Mouse (Mus musculus): ENCODE measurements at regions not wholly inside any gene's neighbourhood (a gene's known extent, or its start where the extent isn't known, plus 50 kb on each side); places are given as distances from the start of the nearest gene placed in this dataset.

GRCm38 (mm10) chr5:43392908-43393545, 122.3 kb upstream of the C1qtnf7 start:
- WGBS: 80% methylated on average over 8 of the region's 8 CpGs
- Histone ChIP-seq H3K4me3 (ENCODE audit: low read depth, low read length) (no peak overlapping the region), H3K9ac (replicated peaks; ENCODE audit: low read depth, low read length) (no peak overlapping the region), H3K27me3 (ENCODE audit: control insufficient read depth, insufficient read depth, low read length) (no peaks in the 10 kb centered on the region), H3K27ac (ENCODE audit: low read depth, low read length) (no peak overlapping the region), H3K4me1 (ENCODE audit: control insufficient read depth, insufficient read depth, low read length) (0 out of 2 replicates have a peak, but pooled peaks cover 3% of the 10 kb centered on the region), H3K36me3 (ENCODE audit: control insufficient read depth, insufficient read depth, low read length) (no peaks in the 10 kb centered on the region), H3K4me2 (ENCODE audit: low read depth, low read length) (no peak overlapping the region), H3K9me3 (ENCODE audit: control insufficient read depth, low read length) (no peaks in the 10 kb centered on the region)
- no peak for ATAC-seq (ENCODE audit: low read depth)

- H3K4me1 ChIP-seq (ENCODE audit: control insufficient read depth, insufficient read depth, low read length): no peaks in the 10 kb centered on the region
- no peak overlapping the region for H3K9ac ChIP-seq (replicated peaks; ENCODE audit: low read depth, low read length)
- WGBS: 94% methylated on average over 2 of the region's 2 CpGs
- H3K27me3 ChIP-seq (ENCODE audit: control insufficient read depth, insufficient read depth, low read length): no peaks in the 10 kb centered on the region
- H3K9me3 ChIP-seq (ENCODE audit: control insufficient read depth, low read length): no peaks in the 10 kb centered on the region
- no peaks in the 10 kb centered on the region for H3K36me3 ChIP-seq (ENCODE audit: control insufficient read depth, insufficient read depth, low read length)
- no peak for ATAC-seq (ENCODE audit: low read depth)
- no peak overlapping the region for H3K4me3 ChIP-seq (ENCODE audit: low read depth, low read length)
- no peak overlapping the region for H3K27ac ChIP-seq (ENCODE audit: low read depth, low read length)
- no peak overlapping the region for H3K4me2 ChIP-seq (ENCODE audit: low read depth, low read length)
These were observed 98.1 kb upstream of the C1qtnf7 start for GRCm38 (mm10) chr5:43417259-43417658.

- Histone ChIP-seq H3K4me2 (ENCODE audit: low read depth, low read length) (no peak overlapping the region), H3K27ac (ENCODE audit: low read depth, low read length) (no peak overlapping the region), H3K9ac (replicated peaks; ENCODE audit: low read depth, low read length) (no peak overlapping the region), H3K4me3 (ENCODE audit: low read depth, low read length) (no peak overlapping the region), H3K4me1 (ENCODE audit: control insufficient read depth, insufficient read depth, low read length) (no peaks in the 10 kb centered on the region), H3K27me3 (ENCODE audit: control insufficient read depth, insufficient read depth, low read length) (no peaks in the 10 kb centered on the region), H3K9me3 (ENCODE audit: control insufficient read depth, low read length) (no peaks in the 10 kb centered on the region), H3K36me3 (ENCODE audit: control insufficient read depth, insufficient read depth, low read length) (no peaks in the 10 kb centered on the region)
- 77% methylated on average over 9 of the region's 9 CpGs for WGBS
- peak; percentile 91; the same call in 1 of the 2 replicates for ATAC-seq (ENCODE audit: low read depth)
These were observed 92.3 kb upstream of the C1qtnf7 start for GRCm38 (mm10) chr5:43422815-43423687.

DNA sequence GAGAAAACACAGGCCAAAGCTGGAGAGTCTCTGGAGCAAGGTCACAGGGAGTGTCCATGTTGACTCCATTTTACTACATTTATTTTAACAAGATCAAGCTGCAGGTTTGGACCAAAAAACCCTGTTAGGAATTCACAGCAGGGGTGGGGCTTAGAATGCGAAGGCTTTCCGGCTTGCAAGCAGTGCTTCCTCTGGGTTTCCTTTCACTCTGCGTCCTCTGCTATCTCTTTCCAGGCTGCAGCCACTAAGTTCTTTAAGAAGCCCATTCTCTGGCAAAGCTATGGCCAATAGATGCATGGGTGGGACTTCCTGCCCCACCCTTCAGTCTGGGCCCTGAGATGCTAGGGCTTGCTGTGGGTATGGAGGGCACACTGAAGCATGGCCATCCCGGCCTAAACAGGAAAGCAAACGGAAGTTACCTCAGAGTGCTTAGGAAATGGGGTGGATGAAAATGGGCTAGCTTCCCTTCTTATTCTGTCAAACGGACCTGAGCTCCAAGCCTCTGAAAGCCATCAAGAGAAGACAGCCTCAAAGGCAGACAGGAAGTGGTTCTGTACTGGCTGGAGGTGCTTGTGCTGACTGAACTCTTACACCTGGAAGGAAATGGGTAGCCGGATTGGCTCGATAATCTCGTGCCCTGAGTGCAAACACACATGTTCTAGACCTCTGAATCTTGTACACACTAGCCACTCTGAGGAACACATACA, 90.6 kb upstream of the C1qtnf7 start:
- ATAC-seq (ENCODE audit: low read depth): no peak
- H3K9me3 ChIP-seq (ENCODE audit: control insufficient read depth, low read length): no peaks in the 10 kb centered on the region
- H3K4me2 ChIP-seq (ENCODE audit: low read depth, low read length): no peak overlapping the region
- no peak overlapping the region for H3K9ac ChIP-seq (replicated peaks; ENCODE audit: low read depth, low read length)
- no peak overlapping the region for H3K27ac ChIP-seq (ENCODE audit: low read depth, low read length)
- no peaks in the 10 kb centered on the region for H3K27me3 ChIP-seq (ENCODE audit: control insufficient read depth, insufficient read depth, low read length)
- 85% methylated on average over 9 of the region's 9 CpGs for WGBS
- H3K4me3 ChIP-seq (ENCODE audit: low read depth, low read length): no peak overlapping the region
- H3K36me3 ChIP-seq (ENCODE audit: control insufficient read depth, insufficient read depth, low read length): no peaks in the 10 kb centered on the region
- no peaks in the 10 kb centered on the region for H3K4me1 ChIP-seq (ENCODE audit: control insufficient read depth, insufficient read depth, low read length)

DNA sequence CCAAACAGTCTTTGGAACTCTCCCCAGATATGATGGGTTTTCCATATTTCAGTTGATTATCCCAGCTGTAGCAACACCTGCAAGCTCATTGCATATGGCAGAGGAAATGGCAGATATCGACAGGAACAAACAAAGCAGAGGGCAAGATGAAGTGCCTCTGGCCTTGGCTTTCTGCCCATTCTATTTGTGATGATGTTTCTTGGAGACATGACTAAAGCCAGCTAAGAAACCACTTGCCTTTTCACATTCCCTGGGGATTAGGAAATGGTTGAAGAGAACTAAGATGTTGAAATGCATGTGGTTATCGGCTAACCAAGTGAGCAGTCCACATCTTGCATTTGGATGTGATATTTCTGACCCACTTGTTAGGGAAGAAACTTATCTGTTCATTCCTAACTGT, 82.0 kb upstream of the C1qtnf7 start:
- 79% methylated on average over 2 of the region's 2 CpGs for WGBS
- H3K27ac ChIP-seq (ENCODE audit: low read depth, low read length): no peak overlapping the region
- no peak overlapping the region for H3K9ac ChIP-seq (replicated peaks; ENCODE audit: low read depth, low read length)
- no peaks in the 10 kb centered on the region for H3K9me3 ChIP-seq (ENCODE audit: control insufficient read depth, low read length)
- no peak for ATAC-seq (ENCODE audit: low read depth)
- H3K36me3 ChIP-seq (ENCODE audit: control insufficient read depth, insufficient read depth, low read length): no peaks in the 10 kb centered on the region
- H3K4me3 ChIP-seq (ENCODE audit: low read depth, low read length): no peak overlapping the region
- H3K27me3 ChIP-seq (ENCODE audit: control insufficient read depth, insufficient read depth, low read length): no peaks in the 10 kb centered on the region
- no peak overlapping the region for H3K4me2 ChIP-seq (ENCODE audit: low read depth, low read length)
- no peaks in the 10 kb centered on the region for H3K4me1 ChIP-seq (ENCODE audit: control insufficient read depth, insufficient read depth, low read length)

DNA sequence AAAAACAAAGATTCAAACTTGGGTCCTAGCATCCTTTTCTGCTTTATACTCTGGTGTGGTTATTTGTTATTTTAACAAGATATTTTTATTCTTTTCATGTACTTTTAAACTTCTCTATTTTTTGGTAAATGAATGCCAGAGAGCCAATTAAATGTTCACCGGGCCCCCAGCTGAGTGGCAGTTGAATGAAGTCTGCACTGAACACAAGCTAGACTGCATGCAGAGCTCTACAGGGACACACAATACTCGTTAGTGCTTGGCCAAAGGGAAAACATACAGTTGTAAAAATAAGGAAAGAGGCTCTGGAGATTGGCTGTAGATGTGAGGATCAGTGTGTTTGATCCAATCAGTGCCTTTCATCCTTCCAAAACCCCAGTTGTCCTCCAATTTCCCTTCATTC, 76.1 kb upstream of the C1qtnf7 start:
- no peaks in the 10 kb centered on the region for H3K4me1 ChIP-seq (ENCODE audit: control insufficient read depth, insufficient read depth, low read length)
- H3K27me3 ChIP-seq (ENCODE audit: control insufficient read depth, insufficient read depth, low read length): no peaks in the 10 kb centered on the region
- 51% methylated on average over 2 of the region's 2 CpGs for WGBS
- H3K9me3 ChIP-seq (ENCODE audit: control insufficient read depth, low read length): no peaks in the 10 kb centered on the region
- no peak overlapping the region for H3K4me3 ChIP-seq (ENCODE audit: low read depth, low read length)
- H3K4me2 ChIP-seq (ENCODE audit: low read depth, low read length): no peak overlapping the region
- H3K27ac ChIP-seq (ENCODE audit: low read depth, low read length): no peak overlapping the region
- no peak overlapping the region for H3K9ac ChIP-seq (replicated peaks; ENCODE audit: low read depth, low read length)
- no peaks in the 10 kb centered on the region for H3K36me3 ChIP-seq (ENCODE audit: control insufficient read depth, insufficient read depth, low read length)
- ATAC-seq (ENCODE audit: low read depth): no peak

DNA sequence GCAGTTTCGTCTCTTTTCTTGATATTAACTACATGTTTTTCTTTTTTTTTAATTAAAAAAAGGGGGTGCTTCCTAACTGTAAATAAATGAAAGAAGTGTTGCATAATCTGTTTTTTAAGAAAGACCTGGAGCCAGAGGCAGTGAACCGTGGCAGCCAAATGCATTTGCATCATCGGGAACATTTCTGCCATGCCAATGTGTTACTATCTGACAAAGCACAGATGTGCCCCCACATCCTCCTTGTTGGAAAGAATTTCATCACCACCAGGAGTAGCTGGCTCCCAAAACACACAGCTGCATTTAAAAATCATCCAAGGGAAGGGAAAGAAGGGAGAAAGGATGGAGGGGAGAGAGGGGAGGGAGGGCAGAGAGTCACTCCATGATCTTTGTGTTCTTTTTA, 74.0 kb upstream of the C1qtnf7 start:
- whole genome bisulfite sequencing: 75% methylated on average over 3 of the region's 3 CpGs
- H3K27me3 ChIP-seq (ENCODE audit: control insufficient read depth, insufficient read depth, low read length): no peaks in the 10 kb centered on the region
- H3K36me3 ChIP-seq (ENCODE audit: control insufficient read depth, insufficient read depth, low read length): no peaks in the 10 kb centered on the region
- H3K4me2 ChIP-seq (ENCODE audit: low read depth, low read length): no peak overlapping the region
- no peak overlapping the region for H3K4me3 ChIP-seq (ENCODE audit: low read depth, low read length)
- no peak overlapping the region for H3K9ac ChIP-seq (replicated peaks; ENCODE audit: low read depth, low read length)
- no peaks in the 10 kb centered on the region for H3K4me1 ChIP-seq (ENCODE audit: control insufficient read depth, insufficient read depth, low read length)
- no peak overlapping the region for H3K27ac ChIP-seq (ENCODE audit: low read depth, low read length)
- no peaks in the 10 kb centered on the region for H3K9me3 ChIP-seq (ENCODE audit: control insufficient read depth, low read length)
- no peak for ATAC-seq (ENCODE audit: low read depth)

DNA sequence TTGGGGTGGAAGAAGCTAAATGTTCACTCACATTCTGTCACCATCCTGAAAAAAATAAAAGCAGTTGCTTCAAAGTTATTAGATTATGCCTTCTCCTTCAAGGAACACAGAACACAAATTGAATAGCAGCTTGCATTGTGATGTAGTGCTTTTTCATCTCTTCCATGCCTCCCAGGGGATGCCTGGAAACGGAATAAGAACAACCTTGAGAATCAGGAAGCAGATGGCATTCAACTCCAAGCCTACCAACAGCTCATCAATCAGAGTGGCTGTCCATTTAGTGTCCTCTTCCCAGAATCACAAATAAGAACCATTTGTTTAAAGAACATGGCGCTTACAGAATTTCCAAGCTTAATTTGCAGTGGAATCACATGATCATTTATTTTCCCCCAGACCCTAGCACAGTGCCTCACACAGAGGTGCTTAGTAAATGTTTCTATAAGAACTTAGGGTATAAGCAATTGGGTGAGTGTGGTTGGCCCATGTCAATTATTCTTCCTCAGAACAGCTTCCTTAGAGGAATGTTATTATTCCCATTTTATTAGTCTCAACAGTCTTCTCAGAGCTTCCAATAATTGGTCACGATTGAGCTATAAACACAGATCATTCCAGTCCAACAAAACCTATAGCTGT, 70.6 kb upstream of the C1qtnf7 start:
- Histone ChIP-seq H3K4me2 (ENCODE audit: low read depth, low read length) (no peak overlapping the region), H3K27me3 (ENCODE audit: control insufficient read depth, insufficient read depth, low read length) (no peaks in the 10 kb centered on the region), H3K4me1 (ENCODE audit: control insufficient read depth, insufficient read depth, low read length) (no peaks in the 10 kb centered on the region), H3K36me3 (ENCODE audit: control insufficient read depth, insufficient read depth, low read length) (no peaks in the 10 kb centered on the region), H3K9ac (replicated peaks; ENCODE audit: low read depth, low read length) (no peak overlapping the region), H3K4me3 (ENCODE audit: low read depth, low read length) (no peak overlapping the region), H3K27ac (ENCODE audit: low read depth, low read length) (no peak overlapping the region), H3K9me3 (ENCODE audit: control insufficient read depth, low read length) (no peaks in the 10 kb centered on the region)
- ATAC-seq (ENCODE audit: low read depth): peak; percentile 41; the same call in 1 of the 2 replicates
- WGBS: 28% methylated on average over 3 of the region's 3 CpGs
